Mouse (Mus musculus) cerebellum, postnatal 10 days (tissue): ENCODE measurements around the gene Mospd3.

ENCODE experiments used
- DNase-seq, 2 experiments: peaks; one replicate each; pipeline ENCODE4 v3.0.0; 2021; ENCODE audit warnings: mixed read lengths in 2 of 2

The Mospd3 gene

GRCm38 (mm10) chr5:137600619-137601364 lies at the start of gene Mospd3:
TSS of gene Mospd3 (minus strand) at chr5:137601058.
- peak; percentile 98 for DNase-seq

GRCm38 (mm10) chr5:137649669-137650571 lies 49.1 kb upstream of the Mospd3 start:
- DNase-seq, result peak in 1 of 2 experiments; percentile 40

GRCm38 (mm10) chr5:137649251-137649650 lies 48.4 kb upstream of the Mospd3 start:
- no peak for DNase-seq

- DNase-seq, result no peak
These were observed 47.2 kb upstream of the Mospd3 start for GRCm38 (mm10) chr5:137647827-137648601.

- no peak for DNase-seq
These were observed 44.8 kb upstream of the Mospd3 start, which contains the start of gene Irs3 for GRCm38 (mm10) chr5:137645652-137646091. TSS of gene Irs3 (minus strand) at chr5:137645714.

- DNase-seq, result no peak
These were observed 44.3 kb upstream of the Mospd3 start for GRCm38 (mm10) chr5:137645091-137645651.

GRCm38 (mm10) chr5:137644484-137644883 lies 43.6 kb upstream of the Mospd3 start:
- no peak for DNase-seq

- no peak for DNase-seq
These were observed 42.0 kb upstream of the Mospd3 start for GRCm38 (mm10) chr5:137642886-137643285.

GRCm38 (mm10) chr5:137641054-137641453 lies 40.2 kb upstream of the Mospd3 start, which contains the start of gene Sap25:
TSS of gene Sap25 (plus strand) at chr5:137641334.
- DNase-seq, result peak in 1 of 2 experiments; percentile 52

- no peak for DNase-seq
These were observed 38.6 kb upstream of the Mospd3 start for GRCm38 (mm10) chr5:137639472-137639871.

GRCm38 (mm10) chr5:137633397-137634084 lies 32.7 kb upstream of the Mospd3 start:
- no peak for DNase-seq

- DNase-seq, result no peak
These were observed 30.7 kb upstream of the Mospd3 start for GRCm38 (mm10) chr5:137631591-137631990.

GRCm38 (mm10) chr5:137631171-137631570 lies 30.3 kb upstream of the Mospd3 start:
- no peak for DNase-seq

GRCm38 (mm10) chr5:137630602-137631001 lies 29.7 kb upstream of the Mospd3 start:
- DNase-seq, result no peak

- no peak for DNase-seq
These were observed 29.2 kb upstream of the Mospd3 start for GRCm38 (mm10) chr5:137629906-137630545.

- peak; percentile 72 to 80 for DNase-seq
These were observed 28.5 kb upstream of the Mospd3 start for GRCm38 (mm10) chr5:137629306-137629721.

GRCm38 (mm10) chr5:137628498-137629305 lies 27.8 kb upstream of the Mospd3 start, which contains the start of the genes Fbxo24, Lrch4 and Gm20605:
TSS of gene Fbxo24 (minus strand) at chr5:137629002.
TSS of gene Lrch4 (plus strand) at chr5:137629121.
TSS of gene Gm20605 (plus strand) at chr5:137629175.
- peak; percentile 100 for DNase-seq

- DNase-seq, result no peak
These were observed 27.1 kb upstream of the Mospd3 start for GRCm38 (mm10) chr5:137627991-137628390.

- DNase-seq, result no peak
These were observed 23.2 kb upstream of the Mospd3 start for GRCm38 (mm10) chr5:137623937-137624530.

- DNase-seq, result no peak
These were observed 14.5 kb upstream of the Mospd3 start for GRCm38 (mm10) chr5:137615347-137615746.
